Mouse (Mus musculus): Measurements from ENCODE around the gene Gm43517. TPM values are rescaled to one million over a fixed set of nuclear protein-coding genes. Genes with fewer than 3 reads are reported as not detected.

The Gm43517 gene
- polyA plus RNA-seq, 1 experiment: not detected

DNA sequence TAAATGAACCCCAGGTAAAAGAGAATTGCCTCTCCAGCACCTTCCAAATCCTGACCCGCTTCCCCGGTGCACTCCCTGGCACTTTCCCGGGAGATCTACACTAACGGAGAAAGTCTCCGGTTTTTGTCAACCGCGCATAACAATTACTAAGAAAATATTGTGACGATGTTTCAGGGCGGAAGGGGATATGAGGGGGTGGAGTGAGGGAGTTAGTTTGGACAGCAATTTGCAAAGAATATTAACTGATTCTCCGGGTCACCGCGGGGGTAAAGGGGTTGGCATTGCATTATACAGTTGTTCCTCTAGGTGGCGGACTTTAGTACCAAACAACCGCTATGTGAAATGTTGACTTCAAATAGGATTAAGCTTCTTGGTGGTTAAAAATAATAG is 10.4 kb upstream of the Gm43517 start:
- H3K27ac ChIP-seq (ENCODE audit: insufficient read depth, low read length): no peak overlapping the region
- H3K4me3 ChIP-seq (ENCODE audit: low read depth, low read length): peak overlapping the region; percentile 38
- no peaks in the 10 kb centered on the region for H3K9me3 ChIP-seq (replicated peaks; ENCODE audit: control insufficient read depth, insufficient read depth, low read length, poor library complexity, severe bottlenecking)
- no peaks in the 10 kb centered on the region for H3K4me1 ChIP-seq (ENCODE audit: control insufficient read depth, insufficient read depth, low read length)
- H3K9ac ChIP-seq (ENCODE audit: low read depth, poor library complexity, severe bottlenecking): no peak overlapping the region
- H3K36me3 ChIP-seq (ENCODE audit: control insufficient read depth, insufficient read depth, low read length, poor library complexity, severe bottlenecking): no peaks in the 10 kb centered on the region
- H3K27me3 ChIP-seq (ENCODE audit: control insufficient read depth, insufficient read depth, low read length, poor library complexity, severe bottlenecking): peaks cover 31% of the 10 kb centered on the region
- TF ChIP-seq POLR2A (IDR thresholded peaks at IDR 0.05; ENCODE audit: insufficient read depth, low read length): no peak
- TF ChIP-seq CTCF (IDR thresholded peaks at IDR 0.05; ENCODE audit: low read depth, low read length): no peak
- TF ChIP-seq EP300 (IDR thresholded peaks at IDR 0.05; ENCODE audit: insufficient read depth, low read depth, low read length): no peak

DNA sequence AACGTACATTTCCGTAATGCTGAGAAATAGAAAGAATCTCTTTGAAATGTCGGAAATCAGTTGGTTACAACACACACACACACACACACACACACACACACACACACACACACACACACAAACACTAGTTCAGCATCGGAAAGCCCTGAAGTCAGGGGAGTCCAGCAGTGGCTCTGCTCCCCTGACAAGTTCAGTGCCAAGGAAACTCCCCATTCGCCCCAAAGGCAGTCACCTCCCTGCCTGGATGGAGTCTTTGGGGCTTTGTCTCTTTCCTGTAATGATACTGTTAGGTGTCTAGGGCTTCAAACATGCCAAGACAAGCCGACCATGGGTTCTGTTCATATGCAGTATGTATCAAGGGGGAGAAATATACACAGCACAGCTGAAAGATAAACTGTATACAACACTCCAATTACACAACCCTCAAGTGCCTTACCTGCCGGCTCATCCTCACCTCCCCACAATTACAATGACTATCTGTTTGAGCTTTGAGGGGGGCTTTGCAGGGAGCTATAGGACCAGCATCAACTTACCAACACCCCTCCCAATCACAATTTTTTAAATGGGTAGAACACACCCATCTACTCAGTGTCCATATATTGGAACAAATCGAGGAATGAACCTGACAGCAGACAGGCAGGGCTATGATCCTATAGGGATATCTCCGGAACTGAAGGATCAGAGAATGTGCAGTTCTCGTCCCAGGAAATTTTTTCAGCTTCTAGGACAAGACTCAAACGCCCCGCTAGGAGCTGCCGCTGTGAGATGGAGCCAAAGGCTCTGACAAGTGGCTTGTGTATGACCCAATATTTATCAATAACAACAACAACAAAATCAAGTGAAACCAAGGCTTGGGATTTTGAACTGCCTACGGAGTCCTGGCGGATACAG is 9.3 kb upstream of the Gm43517 start:
- TF ChIP-seq POLR2A (IDR thresholded peaks at IDR 0.05; ENCODE audit: insufficient read depth, low read length): no peak
- Histone ChIP-seq H3K4me1 (ENCODE audit: control insufficient read depth, insufficient read depth, low read length) (no peaks in the 10 kb centered on the region), H3K4me3 (ENCODE audit: low read depth, low read length) (no peak overlapping the region), H3K27ac (ENCODE audit: insufficient read depth, low read length) (no peak overlapping the region), H3K9me3 (replicated peaks; ENCODE audit: control insufficient read depth, insufficient read depth, low read length, poor library complexity, severe bottlenecking) (no peaks in the 10 kb centered on the region), H3K36me3 (ENCODE audit: control insufficient read depth, insufficient read depth, low read length, poor library complexity, severe bottlenecking) (no peaks in the 10 kb centered on the region), H3K27me3 (ENCODE audit: control insufficient read depth, insufficient read depth, low read length, poor library complexity, severe bottlenecking) (peaks cover 31% of the 10 kb centered on the region), H3K9ac (ENCODE audit: low read depth, poor library complexity, severe bottlenecking) (no peak overlapping the region)

DNA sequence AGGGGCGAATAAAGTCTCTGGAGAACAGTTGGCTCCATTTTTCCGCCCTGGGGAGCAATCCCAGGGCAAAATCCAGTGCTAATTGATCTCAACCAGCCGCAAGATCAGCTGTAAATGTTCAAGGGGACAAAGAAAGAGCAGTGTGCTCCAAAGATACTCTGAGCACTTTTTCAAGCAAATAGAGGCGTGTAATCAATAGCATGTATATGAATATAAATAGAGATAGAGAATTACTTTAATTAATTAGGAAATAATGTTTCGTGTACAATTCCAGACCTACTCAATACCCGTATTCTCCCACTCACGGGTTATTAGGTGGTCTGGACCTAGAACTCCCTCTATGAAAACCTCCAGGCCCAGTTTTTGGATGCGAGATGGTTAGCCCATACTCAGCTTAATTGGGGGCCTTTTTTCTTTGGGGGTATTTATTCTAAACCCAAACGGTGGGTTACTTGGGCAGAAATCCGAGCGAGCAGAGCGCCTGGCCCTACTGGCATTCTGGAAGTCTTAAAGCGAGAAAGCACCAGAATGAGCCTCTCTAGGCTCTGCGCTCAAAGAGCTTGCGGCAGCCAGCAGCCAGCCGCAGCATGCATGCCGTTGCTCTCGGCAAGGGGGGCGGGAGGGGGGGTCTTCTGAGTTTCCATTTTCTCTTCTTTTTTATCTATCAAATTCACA is 8.5 kb upstream of the Gm43517 start:
- H3K27ac ChIP-seq (ENCODE audit: insufficient read depth, low read length): no peak overlapping the region
- H3K27me3 ChIP-seq (ENCODE audit: control insufficient read depth, insufficient read depth, low read length, poor library complexity, severe bottlenecking): peaks cover 32% of the 10 kb centered on the region
- TF ChIP-seq POLR2A (IDR thresholded peaks at IDR 0.05; ENCODE audit: insufficient read depth, low read length): no peak
- H3K9ac ChIP-seq (ENCODE audit: low read depth, poor library complexity, severe bottlenecking): no peak overlapping the region
- no peaks in the 10 kb centered on the region for H3K4me1 ChIP-seq (ENCODE audit: control insufficient read depth, insufficient read depth, low read length)
- no peaks in the 10 kb centered on the region for H3K36me3 ChIP-seq (ENCODE audit: control insufficient read depth, insufficient read depth, low read length, poor library complexity, severe bottlenecking)
- H3K9me3 ChIP-seq (replicated peaks; ENCODE audit: control insufficient read depth, insufficient read depth, low read length, poor library complexity, severe bottlenecking): no peaks in the 10 kb centered on the region
- no peak overlapping the region for H3K4me3 ChIP-seq (ENCODE audit: low read depth, low read length)

DNA sequence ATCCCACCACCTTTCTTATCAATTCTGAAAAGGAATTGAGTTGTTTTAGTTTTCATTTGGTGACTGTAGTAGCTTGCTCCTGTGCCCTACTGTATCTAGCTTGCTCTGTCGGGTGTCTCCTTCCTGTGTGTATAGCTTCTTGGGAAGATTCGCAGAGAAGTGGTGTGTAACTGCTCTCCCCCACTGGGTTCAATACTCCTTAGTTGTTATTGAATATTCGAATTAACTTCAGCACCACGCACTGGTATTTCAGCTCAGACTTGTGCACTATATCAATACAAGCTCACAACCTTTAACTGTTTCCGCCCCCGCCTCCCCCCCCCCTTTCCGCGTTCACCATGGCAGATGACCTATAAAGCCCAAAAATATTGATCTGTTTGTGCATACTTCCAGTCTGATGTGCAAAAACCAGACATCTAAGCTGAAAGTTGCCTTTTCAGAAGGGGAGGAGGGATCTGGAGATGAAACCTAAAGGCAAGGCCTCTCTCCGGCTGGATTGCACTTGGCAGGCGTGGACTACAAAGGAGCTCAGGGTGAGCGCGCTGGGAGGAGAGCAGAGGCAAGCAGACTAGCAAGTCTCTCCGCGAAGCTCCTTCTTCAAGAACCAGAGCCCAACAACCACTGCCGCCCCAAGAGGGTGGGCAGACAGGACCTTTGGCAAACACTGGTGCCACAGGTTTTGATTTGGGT is 7.5 kb upstream of the Gm43517 start:
- no peak overlapping the region for H3K27ac ChIP-seq (ENCODE audit: insufficient read depth, low read length)
- no peaks in the 10 kb centered on the region for H3K9me3 ChIP-seq (replicated peaks; ENCODE audit: control insufficient read depth, insufficient read depth, low read length, poor library complexity, severe bottlenecking)
- no peak overlapping the region for H3K9ac ChIP-seq (ENCODE audit: low read depth, poor library complexity, severe bottlenecking)
- TF ChIP-seq EP300 (IDR thresholded peaks at IDR 0.05; ENCODE audit: insufficient read depth, low read depth, low read length) (no peak), POLR2A (IDR thresholded peaks at IDR 0.05; ENCODE audit: insufficient read depth, low read length) (no peak), CTCF (IDR thresholded peaks at IDR 0.05; ENCODE audit: low read depth, low read length) (no peak)
- H3K27me3 ChIP-seq (ENCODE audit: control insufficient read depth, insufficient read depth, low read length, poor library complexity, severe bottlenecking): peaks cover 33% of the 10 kb centered on the region
- H3K4me3 ChIP-seq (ENCODE audit: low read depth, low read length): no peak overlapping the region
- no peaks in the 10 kb centered on the region for H3K36me3 ChIP-seq (ENCODE audit: control insufficient read depth, insufficient read depth, low read length, poor library complexity, severe bottlenecking)
- no peaks in the 10 kb centered on the region for H3K4me1 ChIP-seq (ENCODE audit: control insufficient read depth, insufficient read depth, low read length)

DNA sequence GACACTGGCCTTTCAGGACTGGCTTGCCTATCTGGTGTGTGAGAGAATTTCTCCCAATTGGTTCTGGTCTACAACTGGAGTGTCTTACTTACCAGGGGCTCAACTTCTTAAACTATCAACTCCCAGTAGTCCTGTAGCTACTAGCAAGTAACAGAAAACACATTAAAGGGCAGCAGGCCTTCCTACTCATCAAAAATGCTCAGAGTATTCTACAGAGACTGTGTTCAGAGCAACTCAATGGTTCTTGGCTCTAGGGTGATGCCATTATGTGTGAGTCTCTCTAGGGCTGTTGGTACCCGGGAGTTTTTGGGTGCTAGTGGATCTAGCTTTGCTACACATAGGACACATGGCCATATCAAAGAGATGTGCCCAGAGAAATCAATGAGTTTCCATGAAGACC is 6.1 kb upstream of the Gm43517 start:
- H3K4me3 ChIP-seq (ENCODE audit: low read depth, low read length): no peak overlapping the region
- no peak for TF ChIP-seq CTCF (IDR thresholded peaks at IDR 0.05; ENCODE audit: low read depth, low read length)
- no peak for TF ChIP-seq POLR2A (IDR thresholded peaks at IDR 0.05; ENCODE audit: insufficient read depth, low read length)
- no peak for TF ChIP-seq EP300 (IDR thresholded peaks at IDR 0.05; ENCODE audit: insufficient read depth, low read depth, low read length)
- peaks cover 39% of the 10 kb centered on the region for H3K27me3 ChIP-seq (ENCODE audit: control insufficient read depth, insufficient read depth, low read length, poor library complexity, severe bottlenecking)
- no peaks in the 10 kb centered on the region for H3K4me1 ChIP-seq (ENCODE audit: control insufficient read depth, insufficient read depth, low read length)
- H3K9ac ChIP-seq (ENCODE audit: low read depth, poor library complexity, severe bottlenecking): no peak overlapping the region
- no peaks in the 10 kb centered on the region for H3K9me3 ChIP-seq (replicated peaks; ENCODE audit: control insufficient read depth, insufficient read depth, low read length, poor library complexity, severe bottlenecking)
- no peaks in the 10 kb centered on the region for H3K36me3 ChIP-seq (ENCODE audit: control insufficient read depth, insufficient read depth, low read length, poor library complexity, severe bottlenecking)
- no peak overlapping the region for H3K27ac ChIP-seq (ENCODE audit: insufficient read depth, low read length)

DNA sequence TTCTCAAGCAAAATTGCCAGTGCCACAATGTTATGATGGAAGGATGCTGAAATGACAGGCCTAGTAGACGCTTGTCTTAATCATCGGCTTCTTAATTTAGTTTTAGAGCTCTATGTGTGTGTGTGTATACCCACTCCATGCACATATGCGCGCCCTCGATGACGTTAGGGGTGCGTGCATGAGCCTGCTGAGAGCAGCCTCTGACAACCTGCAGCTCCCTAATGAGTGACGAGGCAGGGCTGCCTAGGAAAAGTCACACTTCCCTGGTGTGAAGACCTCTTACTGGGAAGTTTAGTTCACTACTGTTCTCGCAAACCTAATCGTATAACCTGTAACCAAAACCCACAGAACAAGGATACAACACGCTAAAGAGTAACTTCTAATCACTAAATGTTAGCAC is 5.5 kb upstream of the Gm43517 start:
- TF ChIP-seq CTCF (IDR thresholded peaks at IDR 0.05; ENCODE audit: low read depth, low read length) (no peak), EP300 (IDR thresholded peaks at IDR 0.05; ENCODE audit: insufficient read depth, low read depth, low read length) (no peak)
- H3K9ac ChIP-seq (ENCODE audit: low read depth, poor library complexity, severe bottlenecking): no peak overlapping the region
- no peaks in the 10 kb centered on the region for H3K36me3 ChIP-seq (ENCODE audit: control insufficient read depth, insufficient read depth, low read length, poor library complexity, severe bottlenecking)

More for the DNA sequence above, 5.5 kb upstream of the Gm43517 start:
- Histone ChIP-seq H3K27ac (ENCODE audit: insufficient read depth, low read length) (no peak overlapping the region), H3K9me3 (replicated peaks; ENCODE audit: control insufficient read depth, insufficient read depth, low read length, poor library complexity, severe bottlenecking) (no peaks in the 10 kb centered on the region), H3K4me3 (ENCODE audit: low read depth, low read length) (no peak overlapping the region), H3K27me3 (ENCODE audit: control insufficient read depth, insufficient read depth, low read length, poor library complexity, severe bottlenecking) (peaks cover 37% of the 10 kb centered on the region), H3K4me1 (ENCODE audit: control insufficient read depth, insufficient read depth, low read length) (no peaks in the 10 kb centered on the region)

Measured in ES-Bruce4 (cell line).